Mouse (Mus musculus) liver, embryonic 15.5 days (tissue): ENCODE measurements at regions not wholly inside any gene's neighbourhood (a gene's known extent, or its start where the extent isn't known, plus 50 kb on each side); places are given as distances from the start of the nearest gene placed in this dataset.
A peak's percentile ranks its signal among the peaks of the same experiment; 100 is the strongest.
"Not testable (repeated sequence)": the region's sequence is repeated elsewhere in the genome, so short reads cannot be mapped to it uniquely, and the experiment has no call there.

Source experiments
- ATAC-seq: fragments of 200-750 bp; cut with Nextera tagmentation; 2 replicates; pipeline ENCODE4 v1.8.0; 2017; ENCODE audit warnings: moderate number of reproducible peaks, mild to moderate bottlenecking, moderate library complexity; ENCODE audit not compliant: insufficient read depth
- H3K27ac ChIP-seq: fragments of 300-500 bp; sonication (generic); replicated peaks from 2 replicates; pipeline ENCODE4 v1.5.1; 2015; ENCODE audit warnings: mild to moderate bottlenecking, inconsistent platforms
- H3K27me3 ChIP-seq: fragments of 300-500 bp; sonication (generic); 2 replicates; pipeline ENCODE4 v1.6.1; 2015; ENCODE audit warnings: mild to moderate bottlenecking, inconsistent platforms
- H3K36me3 ChIP-seq: fragments of 300-500 bp; sonication (generic); replicated peaks from 2 replicates; pipeline ENCODE4 v1.6.1; 2015; ENCODE audit warnings: moderate library complexity, mild to moderate bottlenecking, inconsistent platforms
- H3K4me1 ChIP-seq: fragments of 300-500 bp; sonication (generic); replicated peaks from 2 replicates; pipeline ENCODE4 v1.6.1; 2015; ENCODE audit warnings: inconsistent platforms
- H3K4me2 ChIP-seq: fragments of 300-500 bp; sonication (generic); 2 replicates; pipeline ENCODE4 v1.6.1; 2015; ENCODE audit warnings: moderate library complexity, mild to moderate bottlenecking, inconsistent platforms
- H3K4me3 ChIP-seq: fragments of 300-500 bp; sonication (generic); replicated peaks from 2 replicates; pipeline ENCODE4 v1.5.1; 2015; ENCODE audit warnings: mild to moderate bottlenecking, inconsistent platforms
- H3K9ac ChIP-seq: fragments of 300-500 bp; sonication (generic); 2 replicates; pipeline ENCODE4 v1.6.1; 2015; ENCODE audit warnings: moderate library complexity, mild to moderate bottlenecking, inconsistent platforms
- H3K9me3 ChIP-seq: fragments of 300-500 bp; sonication (generic); replicated peaks from 2 replicates; pipeline ENCODE4 v1.6.1; 2016; ENCODE audit warnings: inconsistent platforms
- WGBS: fragments of 180-500 bp; shearing (Covaris S2); methylation state at CpG from one replicate; pipeline ENCODE4 v1.1.7; 2015; ENCODE audit warnings: mixed read lengths; ENCODE audit not compliant: insufficient replicate concordance; 5-methylcytosine and 5-hydroxymethylcytosine counted together

- H3K4me1 ChIP-seq, H3K4me3 ChIP-seq, H3K36me3 ChIP-seq, H3K9me3 ChIP-seq, H3K9ac ChIP-seq, H3K4me2 ChIP-seq, ATAC-seq, H3K27ac ChIP-seq, H3K27me3 ChIP-seq: not testable (repeated sequence)
- WGBS = 30% methylated on average over 1 of the region's 1 CpGs
Observed at GRCm38 (mm10) chr13:50564691-50565090, 78.3 kb upstream of the Gm904 start.

GRCm38 (mm10) chr13:50578916-50579315 is 64.1 kb upstream of the Gm904 start:
- not testable (repeated sequence) for H3K4me1 ChIP-seq, H3K4me2 ChIP-seq, H3K9me3 ChIP-seq, H3K9ac ChIP-seq, H3K27me3 ChIP-seq, H3K27ac ChIP-seq, H3K4me3 ChIP-seq, H3K36me3 ChIP-seq
- ATAC-seq = peak; percentile 75
- WGBS = 45% methylated on average over 2 of the region's 4 CpGs

DNA sequence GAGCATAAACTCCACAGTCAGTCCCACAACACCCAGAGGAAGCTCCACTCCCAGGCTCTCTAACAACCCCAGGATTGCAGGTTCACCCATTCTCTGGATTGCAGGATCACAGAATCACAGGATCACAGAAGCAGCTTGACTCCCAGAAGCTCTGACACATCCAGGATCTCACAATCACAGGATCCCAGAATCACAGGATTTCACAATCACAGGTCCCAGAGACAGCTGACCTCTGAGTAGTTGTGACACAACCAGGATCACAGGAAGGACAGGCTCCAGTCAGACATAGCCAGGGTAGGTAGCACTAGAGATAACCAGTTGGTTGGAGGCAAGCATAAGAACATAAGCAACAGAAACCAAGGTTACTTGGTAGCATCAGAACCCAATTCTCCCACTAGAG is 52.6 kb upstream of the Gm904 start:
- not testable (repeated sequence) for H3K9ac ChIP-seq, H3K27ac ChIP-seq, H3K27me3 ChIP-seq, H3K36me3 ChIP-seq, H3K4me2 ChIP-seq, ATAC-seq, H3K4me3 ChIP-seq, H3K4me1 ChIP-seq, H3K9me3 ChIP-seq
